Mouse (Mus musculus) heart, embryonic 14.5 days (tissue): ENCODE results near the gene Mobp. TPM values are rescaled to one million over a fixed set of nuclear protein-coding genes. Genes with fewer than 3 reads are reported as not detected.
"Not testable (repeated sequence)": the region's sequence is repeated elsewhere in the genome, so short reads cannot be mapped to it uniquely, and the experiment has no call there.

Source experiments
- ATAC-seq: fragments of 200-750 bp; cut with Nextera tagmentation; 2 replicates; pipeline ENCODE4 v1.8.0; 2017; ENCODE audit warnings: low read depth, moderate TSS enrichment; ENCODE audit not compliant: insufficient number of reproducible peaks, insufficient read depth, low FRiP score
- H3K27ac ChIP-seq, 2 experiments: fragments of 200-500 bp in 1 of 2; fragments of 300-500 bp in 1 of 2; sonication (generic) in 1 of 2; replicated peaks in 1 of 2; 2 replicates each; pipeline ENCODE4 v1.5.1; 2012 to 2014; ENCODE audit warnings: low read depth in 2 of 2, low read length in 2 of 2, control low read depth in 1 of 2, mild to moderate bottlenecking in 1 of 2, mixed read lengths in 1 of 2; ENCODE audit not compliant: control insufficient read depth in 1 of 2, insufficient read depth in 1 of 2
- H3K27me3 ChIP-seq: fragments of 300-500 bp; sonication (generic); 2 replicates; pipeline ENCODE4 v1.6.1; 2014; ENCODE audit warnings: mild to moderate bottlenecking, low read length, control low read depth; ENCODE audit not compliant: control insufficient read depth, insufficient read depth
- H3K36me3 ChIP-seq: fragments of 300-500 bp; sonication (generic); 2 replicates; pipeline ENCODE4 v1.6.1; 2014; ENCODE audit warnings: mild to moderate bottlenecking, control low read depth, low read length, mixed read lengths; ENCODE audit not compliant: control insufficient read depth, insufficient read depth
- H3K4me1 ChIP-seq, 2 experiments: fragments of 200-500 bp in 1 of 2; fragments of 300-500 bp in 1 of 2; sonication (generic) in 1 of 2; 2 replicates each; pipeline ENCODE4 v1.6.1; 2012 to 2014; ENCODE audit warnings: low read length in 2 of 2, control low read depth in 1 of 2, mixed read lengths in 1 of 2; ENCODE audit not compliant: control insufficient read depth in 2 of 2, insufficient read depth in 2 of 2
- H3K4me2 ChIP-seq: fragments of 300-500 bp; sonication (generic); 2 replicates; pipeline ENCODE4 v1.6.1; 2014; ENCODE audit warnings: mild to moderate bottlenecking, low read length
- H3K4me3 ChIP-seq, 2 experiments: fragments of 200-500 bp in 1 of 2; fragments of 300-500 bp in 1 of 2; sonication (generic) in 1 of 2; 2 replicates each; pipeline ENCODE4 v1.5.1; 2012 to 2014; ENCODE audit warnings: low read length in 2 of 2, mild to moderate bottlenecking in 2 of 2, control low read depth in 1 of 2, low read depth in 1 of 2, moderate library complexity in 1 of 2; ENCODE audit not compliant: control insufficient read depth in 1 of 2, insufficient read depth in 1 of 2
- H3K9ac ChIP-seq: fragments of 300-500 bp; sonication (generic); 2 replicates; pipeline ENCODE4 v1.6.1; 2014; ENCODE audit warnings: mild to moderate bottlenecking, low read length
- H3K9me3 ChIP-seq: fragments of 300-500 bp; sonication (generic); 2 replicates; pipeline ENCODE4 v1.6.1; 2016; ENCODE audit warnings: low read length, control low read depth; ENCODE audit not compliant: control insufficient read depth
- WGBS: fragments of 180-500 bp; shearing (Covaris S2); extraction: QIAGEN DNeasy Blood & Tissue Kit; methylation state at CpG from one replicate; pipeline ENCODE4 v1.1.7; 2014; 5-methylcytosine and 5-hydroxymethylcytosine counted together
- polyA plus RNA-seq: library from polyadenylated mRNA; unstranded; fragments of >200 nt; fragmentation: Nextera tagmentation; extraction: Ambion mirVana; gene quantifications from 2 replicates; pipeline ENCODE4 v1.2.1, GENCODE M21; 2014

Mobp gene
- not detected in 2 replicates for polyA plus RNA-seq

- H3K27me3 ChIP-seq = no peaks in the 10 kb centered on the region; the same call in 1 of the 2 replicates
- no peak within 1 kb of the TSS for H3K4me3 ChIP-seq
- no peak within 1 kb of the TSS for H3K9ac ChIP-seq
- H3K4me2 ChIP-seq = no peak within 1 kb of the TSS
- no peak for ATAC-seq
- 75% methylated on average over 11 of the region's 11 CpGs for WGBS
- no peaks in the 10 kb centered on the region for H3K4me1 ChIP-seq
- H3K36me3 ChIP-seq = no peaks in the 10 kb centered on the region
- no peak within 1 kb of the TSS for H3K27ac ChIP-seq
- no peaks in the 10 kb centered on the region for H3K9me3 ChIP-seq
Measured at GRCm38 (mm10) chr9:120149222-120149828, at the start of gene Mobp. TSS of gene Mobp (plus strand) at chr9:120149707.

DNA sequence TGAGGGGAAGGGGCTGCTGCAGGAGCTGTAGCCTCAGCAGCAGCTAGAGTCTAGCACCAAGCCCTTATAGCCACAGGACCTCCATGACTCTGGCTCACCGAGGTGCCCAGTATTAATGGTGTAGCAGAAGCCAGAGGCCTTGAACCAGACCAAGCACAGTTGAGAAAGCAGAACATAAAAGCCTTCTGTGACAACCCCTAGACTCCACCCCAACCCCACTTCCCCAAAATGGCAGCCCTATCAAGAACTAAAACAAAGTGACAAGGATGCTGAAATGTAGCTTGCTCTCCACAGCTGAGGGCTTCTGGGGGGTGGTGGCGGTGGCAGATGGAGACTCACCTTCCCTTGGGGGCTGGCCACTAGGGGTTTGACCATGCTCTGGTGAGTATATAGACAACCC, 48.3 kb upstream of the Mobp start:
- 90% methylated on average over 2 of the region's 2 CpGs for WGBS
- Histone ChIP-seq H3K36me3 (no peaks in the 10 kb centered on the region), H3K9me3 (no peaks in the 10 kb centered on the region), H3K4me2 (no peak overlapping the region), H3K4me1 (no peaks in the 10 kb centered on the region), H3K27me3 (no peaks in the 10 kb centered on the region), H3K9ac (no peak overlapping the region), H3K4me3 (no peak overlapping the region), H3K27ac (no peak overlapping the region)
- ATAC-seq = no peak

GRCm38 (mm10) chr9:120108953-120109352, 40.6 kb upstream of the Mobp start:
- not testable (repeated sequence) for H3K9ac ChIP-seq, H3K4me1 ChIP-seq, H3K36me3 ChIP-seq, H3K27ac ChIP-seq, H3K4me2 ChIP-seq, H3K27me3 ChIP-seq, H3K4me3 ChIP-seq, H3K9me3 ChIP-seq, ATAC-seq
- 93% methylated on average over 12 of the region's 12 CpGs for WGBS

DNA sequence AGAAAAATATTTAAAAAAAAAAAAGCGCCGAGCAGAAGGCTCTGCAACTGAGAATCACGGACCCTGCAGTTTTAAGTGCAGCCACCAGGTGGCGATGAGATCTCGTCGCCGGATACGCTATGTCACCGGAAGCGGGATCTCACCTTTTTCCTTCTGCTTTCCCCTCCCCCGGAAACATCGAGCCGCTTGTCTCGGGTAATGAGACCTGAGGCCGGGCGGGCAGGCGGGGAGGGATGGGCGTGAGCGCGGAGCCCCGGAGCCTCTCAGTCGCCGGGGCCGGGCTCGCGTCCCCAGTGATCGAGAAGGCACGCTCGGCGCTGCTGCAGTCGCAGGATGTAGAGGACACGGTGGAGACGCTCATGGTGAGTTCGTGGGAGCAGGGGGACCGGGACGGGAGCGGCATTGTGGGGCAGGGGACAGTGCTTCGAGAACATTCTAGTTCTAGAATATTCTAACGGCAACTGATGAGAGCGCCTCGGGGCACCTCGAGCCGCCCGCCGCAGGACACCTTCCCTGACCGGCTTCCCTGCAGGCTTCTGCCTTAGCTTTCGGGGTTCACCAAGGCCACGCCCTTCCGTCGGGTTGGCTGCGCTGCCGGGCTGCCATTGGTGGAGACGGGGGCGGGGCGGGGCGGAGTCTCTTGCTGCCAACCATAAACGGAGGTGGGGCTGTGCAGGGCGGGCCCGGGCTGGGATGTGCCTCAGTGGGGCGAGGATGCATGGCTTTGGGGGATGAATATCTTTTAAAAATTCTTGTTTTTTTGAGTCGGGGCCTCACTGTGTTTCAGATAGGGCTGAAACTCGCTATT, 39.1 kb upstream of the Mobp start, which contains the start of gene Slc25a38:
Slc25a38 (plus strand) TSS at position 164 of the 808 bp plus-strand sequence.
- no peaks in the 10 kb centered on the region for H3K36me3 ChIP-seq
- peak within 1 kb of the TSS; percentile 85 for H3K4me2 ChIP-seq
- H3K27ac ChIP-seq = peak within 1 kb of the TSS; percentile 95
- H3K9ac ChIP-seq = peak within 1 kb of the TSS; percentile 86
- peaks cover 2 to 8% of the 10 kb centered on the region in 2 experiments for H3K4me1 ChIP-seq
- WGBS = under 1% methylated on average over 62 of the region's 62 CpGs
- no peaks in the 10 kb centered on the region for H3K27me3 ChIP-seq
- H3K9me3 ChIP-seq = no peaks in the 10 kb centered on the region
- peak; percentile 95 for ATAC-seq
- peak within 1 kb of the TSS; percentile 83 to 93 for H3K4me3 ChIP-seq

- no peaks in the 10 kb centered on the region for H3K27me3 ChIP-seq
- H3K27ac ChIP-seq = peak overlapping the region; percentile 33 to 95; a peak in 3 of 4 replicates
- H3K9ac ChIP-seq = peak overlapping the region; percentile 86
- WGBS = 74% methylated on average over 15 of the region's 15 CpGs
- no peak for ATAC-seq
- peak overlapping the region; percentile 83 to 93 for H3K4me3 ChIP-seq
- peak overlapping the region; percentile 85 for H3K4me2 ChIP-seq
- H3K9me3 ChIP-seq = no peaks in the 10 kb centered on the region
- H3K4me1 ChIP-seq = peaks cover 6 to 15% of the 10 kb centered on the region in 2 experiments
- 0 out of 2 replicates have a peak, but pooled peaks cover under 1% of the 10 kb centered on the region for H3K36me3 ChIP-seq
Measured at GRCm38 (mm10) chr9:120111156-120111945, 38.2 kb upstream of the Mobp start.

- no peak for ATAC-seq
- no peaks in the 10 kb centered on the region for H3K27me3 ChIP-seq
- H3K4me3 ChIP-seq = no peak overlapping the region
- WGBS = 77% methylated on average over 6 of the region's 6 CpGs
- H3K9ac ChIP-seq = no peak overlapping the region
- H3K4me1 ChIP-seq = peaks cover 6 to 15% of the 10 kb centered on the region in 2 experiments
- H3K4me2 ChIP-seq = no peak overlapping the region
- H3K36me3 ChIP-seq = peaks cover 7% of the 10 kb centered on the region
- no peaks in the 10 kb centered on the region for H3K9me3 ChIP-seq
- no peak overlapping the region for H3K27ac ChIP-seq
Measured at GRCm38 (mm10) chr9:120112472-120112871, 37.0 kb upstream of the Mobp start.

- 91% methylated on average over 6 of the region's 7 CpGs for WGBS
- no peak overlapping the region for H3K9ac ChIP-seq
- H3K36me3 ChIP-seq = peaks cover 17% of the 10 kb centered on the region
- no peak overlapping the region for H3K27ac ChIP-seq
- H3K27me3 ChIP-seq = no peaks in the 10 kb centered on the region
- ATAC-seq = no peak
- no peaks in the 10 kb centered on the region for H3K9me3 ChIP-seq
- peaks cover 6 to 15% of the 10 kb centered on the region in 2 experiments for H3K4me1 ChIP-seq
- H3K4me3 ChIP-seq = no peak overlapping the region
- H3K4me2 ChIP-seq = no peak overlapping the region
Measured at GRCm38 (mm10) chr9:120113456-120113855, 36.1 kb upstream of the Mobp start.
